Mouse (Mus musculus) spleen, adult 2 months (tissue): ENCODE data around the gene Abcc4. TPM values are rescaled to one million over a fixed set of nuclear protein-coding genes. Genes with fewer than 3 reads are reported as not detected.

Source experiments
- DNase-seq, 2 experiments: peaks; one replicate each; pipeline versions ENCODE4 v3.0.0 to v3.0.0-alpha.2; 2012 to 2021; ENCODE audit warnings: low spot score in 2 of 2, low read depth in 1 of 2
- H3K27ac ChIP-seq: fragments of 200-500 bp; 2 replicates; pipeline ENCODE4 v1.5.1; 2012; ENCODE audit warnings: low read length, inconsistent platforms; ENCODE audit not compliant: insufficient read depth
- H3K27me3 ChIP-seq: fragments of 200-500 bp; 2 replicates; pipeline ENCODE4 v1.6.1; 2012; ENCODE audit warnings: mild to moderate bottlenecking, moderate library complexity, low read length, inconsistent platforms; ENCODE audit not compliant: control insufficient read depth, insufficient read depth
- H3K36me3 ChIP-seq: fragments of 200-500 bp; 2 replicates; pipeline ENCODE4 v1.6.1; 2012; ENCODE audit warnings: mild to moderate bottlenecking, low read length, inconsistent platforms; ENCODE audit not compliant: control insufficient read depth, insufficient read depth
- H3K4me1 ChIP-seq: fragments of 200-500 bp; 2 replicates; pipeline ENCODE4 v1.6.1; 2011; ENCODE audit warnings: inconsistent platforms; ENCODE audit not compliant: control insufficient read depth, insufficient read depth, insufficient read length
- H3K4me3 ChIP-seq: fragments of 200-500 bp; 2 replicates; pipeline ENCODE4 v1.5.1; 2011; ENCODE audit warnings: mild to moderate bottlenecking, inconsistent platforms; ENCODE audit not compliant: insufficient read depth, insufficient read length; ENCODE audit errors: extremely low read depth
- CTCF ChIP-seq: fragments of 200-500 bp; IDR thresholded peaks from 2 replicates; pipeline ENCODE4 v1.5.1; 2011; ENCODE audit warnings: mild to moderate bottlenecking, inconsistent platforms; ENCODE audit not compliant: insufficient read depth, insufficient read length, insufficient replicate concordance; ENCODE audit errors: extremely low read depth
- POLR2A ChIP-seq: fragments of 200-500 bp; IDR thresholded peaks from 2 replicates; pipeline ENCODE4 v1.6.1; 2011; ENCODE audit warnings: low read depth, low read length, inconsistent platforms
- WGBS: fragments of 180-500 bp; shearing (Covaris S2); methylation state at CpG from one replicate; pipeline ENCODE4 v1.1.7; 2018; 5-methylcytosine and 5-hydroxymethylcytosine counted together
- polyA plus RNA-seq: library from polyadenylated mRNA; depleted of rRNA; stranded (reverse); fragments of >200 nt; gene quantifications from 2 replicates; pipeline ENCODE4 v1.2.3, GENCODE M21; 2012

Abcc4 gene
- polyA plus RNA-seq, 1 experiment: 2.9 TPM

DNA sequence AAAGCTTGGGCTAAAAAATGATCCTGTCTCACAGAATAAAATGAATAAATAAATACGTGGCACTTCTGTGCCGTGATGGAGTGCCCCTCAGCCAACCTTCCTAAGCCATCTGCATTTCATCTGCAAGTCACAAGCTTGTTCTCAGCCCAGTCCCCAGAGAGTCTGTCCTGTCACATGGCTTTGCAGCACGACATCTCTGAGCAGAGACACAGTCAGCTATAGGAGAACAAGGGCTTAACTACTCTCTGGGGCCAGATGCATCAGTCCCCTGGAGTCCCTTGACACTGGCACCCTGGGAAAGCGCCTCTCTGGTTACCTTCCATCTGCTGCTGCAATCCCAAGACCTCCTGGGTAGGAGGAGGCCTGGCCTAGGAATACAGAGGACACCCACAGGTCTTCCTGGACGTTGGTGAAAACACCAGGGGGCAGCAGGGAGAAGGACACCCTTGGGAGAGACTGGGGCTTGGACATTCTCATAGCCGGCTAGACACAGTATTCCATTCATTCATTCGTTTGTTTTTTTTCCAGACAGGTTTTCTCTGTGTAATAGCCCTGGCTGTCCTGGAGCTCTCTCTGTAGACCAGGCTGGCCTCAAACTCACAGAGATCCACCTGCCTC is 3.9 kb downstream of the Abcc4 start:
- H3K4me1 ChIP-seq: peaks cover 7% of the 10 kb centered on the region
- no peaks in the 10 kb centered on the region for H3K36me3 ChIP-seq
- H3K4me3 ChIP-seq: no peak overlapping the region
- H3K27me3 ChIP-seq: no peaks in the 10 kb centered on the region
- no peak for TF ChIP-seq POLR2A
- TF ChIP-seq CTCF: no peak
- DNase-seq: peak in 1 of 2 experiments; percentile 31
- WGBS: 72% methylated on average over 7 of the region's 7 CpGs
- H3K27ac ChIP-seq: no peak overlapping the region

DNA sequence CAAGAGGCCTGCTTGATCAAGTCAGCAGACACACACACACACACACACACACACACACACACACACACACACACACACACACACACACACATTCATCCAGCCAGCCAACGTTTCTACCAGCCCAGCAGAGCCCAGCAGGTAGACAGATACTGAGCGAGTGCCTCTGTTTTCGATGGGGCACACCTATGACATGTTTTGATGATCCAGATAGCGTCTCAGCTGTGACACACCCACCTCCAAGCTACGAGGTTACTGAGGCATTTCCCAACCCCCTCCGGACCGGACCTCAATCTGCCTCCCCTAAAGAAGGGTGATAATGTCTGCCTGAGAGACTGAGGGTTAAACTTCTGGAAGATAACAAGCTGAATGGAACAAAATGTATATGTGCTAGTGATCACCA is 5.4 kb downstream of the Abcc4 start:
- Histone ChIP-seq H3K27me3 (no peaks in the 10 kb centered on the region), H3K27ac (no peak overlapping the region), H3K4me1 (peaks cover 7% of the 10 kb centered on the region; the same call in 1 of the 2 replicates), H3K36me3 (no peaks in the 10 kb centered on the region), H3K4me3 (no peak overlapping the region)
- WGBS: 60% methylated on average over 7 of the region's 7 CpGs
- TF ChIP-seq CTCF: no peak
- no peak for DNase-seq

DNA sequence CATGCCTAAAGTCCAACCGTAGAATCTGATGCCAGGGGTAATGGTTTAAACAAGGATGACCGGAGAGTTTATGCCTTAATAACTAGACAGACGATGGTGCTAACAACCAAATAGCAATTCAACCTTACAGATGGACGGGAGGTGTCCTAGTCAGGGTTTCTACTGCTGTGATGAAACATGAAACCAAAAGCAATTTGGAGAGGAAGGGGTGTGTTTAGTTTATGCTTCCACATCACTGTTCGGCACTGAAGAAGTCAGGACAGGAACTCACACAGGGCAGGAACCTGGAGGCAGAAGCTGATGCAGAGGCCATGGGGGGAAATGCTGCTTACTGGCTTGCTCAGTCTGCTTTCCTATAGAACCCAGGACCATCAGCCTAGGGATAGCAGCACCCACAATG is 6.1 kb downstream of the Abcc4 start:
- Histone ChIP-seq H3K27ac (no peak overlapping the region), H3K27me3 (no peaks in the 10 kb centered on the region), H3K4me1 (peaks cover 7% of the 10 kb centered on the region; the same call in 1 of the 2 replicates), H3K36me3 (no peaks in the 10 kb centered on the region), H3K4me3 (no peak overlapping the region)
- DNase-seq: no peak
- WGBS: 45% methylated on average over 5 of the region's 5 CpGs
- no peak for TF ChIP-seq POLR2A
- no peak for TF ChIP-seq CTCF

DNA sequence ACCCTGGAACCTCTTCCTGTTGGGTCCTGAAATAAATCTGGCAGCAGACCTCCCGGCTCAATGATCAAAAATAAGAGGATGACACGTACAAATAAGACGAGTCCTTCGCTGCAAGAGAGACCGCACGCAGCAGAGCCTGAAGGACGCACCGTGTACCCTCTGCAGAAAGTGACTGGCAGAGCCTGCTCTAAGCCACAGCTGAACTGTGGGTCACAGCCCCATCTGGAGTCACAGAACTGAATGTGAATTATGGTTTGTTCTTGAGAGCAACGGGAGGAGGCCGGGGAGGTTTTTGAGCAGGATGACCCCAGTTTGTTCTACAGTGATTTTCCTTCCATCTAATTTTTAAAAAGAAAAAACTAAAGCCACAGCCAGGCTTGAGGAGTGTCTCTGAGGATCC is 6.5 kb downstream of the Abcc4 start:
- no peak for DNase-seq
- 75% methylated on average over 10 of the region's 10 CpGs for WGBS
- Histone ChIP-seq H3K27me3 (no peaks in the 10 kb centered on the region), H3K27ac (no peak overlapping the region), H3K36me3 (no peaks in the 10 kb centered on the region), H3K4me3 (no peak overlapping the region), H3K4me1 (peaks cover 7% of the 10 kb centered on the region; the same call in 1 of the 2 replicates)
- no peak for TF ChIP-seq CTCF

DNA sequence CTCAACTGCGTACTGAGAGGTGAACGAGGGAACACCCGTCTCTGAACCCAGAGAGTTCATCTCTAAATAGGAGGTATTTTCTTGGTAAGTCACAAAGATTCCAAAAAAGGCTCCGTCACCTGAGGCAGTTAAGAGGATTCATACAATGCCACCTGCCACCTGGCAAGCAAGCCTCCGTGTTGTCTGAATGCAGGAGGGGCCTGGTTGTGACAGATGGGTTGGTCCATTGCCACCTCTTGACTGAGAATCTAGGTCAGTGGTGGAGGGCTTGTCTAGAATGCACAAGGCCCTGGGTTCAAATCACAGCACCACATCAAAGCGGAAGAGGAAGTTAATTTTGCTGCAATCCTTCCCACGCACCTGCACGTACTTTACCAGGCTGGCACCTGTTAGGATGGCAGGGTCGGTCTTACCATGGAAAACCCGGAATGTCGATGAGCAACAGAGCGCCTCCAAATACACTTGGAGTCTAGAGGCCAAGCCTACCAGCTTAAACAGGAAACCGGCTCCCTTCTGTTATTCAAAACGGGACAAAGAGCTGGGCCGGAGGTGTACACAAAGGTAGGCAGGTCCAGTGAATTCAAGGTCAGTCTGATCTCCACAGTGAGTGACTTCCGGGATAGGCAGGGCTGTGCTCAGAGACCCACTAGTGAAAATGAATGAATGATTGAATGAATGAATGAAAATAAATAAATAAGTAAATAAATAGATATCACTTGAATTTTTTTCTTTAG is 9.3 kb downstream of the Abcc4 start:
- H3K36me3 ChIP-seq: 0 out of 2 replicates have a peak, but pooled peaks cover 2% of the 10 kb centered on the region
- H3K4me1 ChIP-seq: peaks cover 16% of the 10 kb centered on the region; the same call in 1 of the 2 replicates
- H3K27me3 ChIP-seq: no peaks in the 10 kb centered on the region
- TF ChIP-seq POLR2A: no peak
- 94% methylated on average over 16 of the region's 16 CpGs for WGBS
- H3K27ac ChIP-seq: no peak overlapping the region
- H3K4me3 ChIP-seq: no peak overlapping the region
- DNase-seq: no peak

DNA sequence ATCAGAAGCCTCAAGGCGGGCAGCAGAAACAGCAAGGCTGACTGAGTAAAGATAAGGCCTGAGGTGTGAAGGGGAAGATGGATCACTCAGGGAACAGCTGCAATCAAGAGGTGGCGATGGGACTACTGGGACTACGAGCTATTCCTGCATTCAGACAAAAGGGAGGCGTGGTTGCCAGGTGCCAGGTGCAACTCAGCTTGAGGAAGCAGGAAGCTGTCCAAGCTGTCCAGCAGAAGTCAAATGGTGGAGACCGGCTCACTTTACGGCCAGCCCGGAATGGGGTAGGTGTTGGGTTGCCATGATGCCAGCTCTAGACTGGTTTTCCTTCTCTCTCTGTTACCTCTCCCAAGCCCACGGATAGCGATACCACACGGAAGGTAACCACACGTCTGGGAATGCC is 10.2 kb downstream of the Abcc4 start:
- Histone ChIP-seq H3K4me1 (peaks cover 24% of the 10 kb centered on the region; the same call in 1 of the 2 replicates), H3K36me3 (0 out of 2 replicates have a peak, but pooled peaks cover 2% of the 10 kb centered on the region), H3K27me3 (no peaks in the 10 kb centered on the region), H3K27ac (no peak overlapping the region), H3K4me3 (no peak overlapping the region)
- DNase-seq: no peak
- 96% methylated on average over 11 of the region's 11 CpGs for WGBS
- TF ChIP-seq POLR2A (no peak), CTCF (no peak)

DNA sequence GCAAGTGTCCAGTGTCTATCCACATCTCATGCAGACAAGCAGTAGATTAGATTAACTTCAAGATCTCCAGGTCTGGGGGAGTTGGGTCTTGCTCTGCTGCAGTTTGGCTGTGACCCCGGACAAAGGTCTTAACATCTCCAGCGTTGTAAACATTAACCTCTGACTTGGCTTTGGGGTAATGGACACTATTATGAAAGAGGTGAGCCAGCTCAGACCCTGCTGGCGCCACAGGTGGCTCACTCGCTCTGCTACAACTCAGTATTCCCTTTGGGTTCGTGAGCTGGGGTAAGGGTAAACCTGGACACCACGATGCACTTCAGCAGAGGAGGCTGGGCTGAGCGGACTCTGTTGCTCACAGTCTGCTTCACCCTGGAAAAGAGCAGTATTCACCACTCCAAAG is 11.7 kb downstream of the Abcc4 start:
- WGBS: 93% methylated on average over 7 of the region's 7 CpGs
- Histone ChIP-seq H3K36me3 (0 out of 2 replicates have a peak, but pooled peaks cover 2% of the 10 kb centered on the region), H3K27me3 (no peaks in the 10 kb centered on the region), H3K27ac (no peak overlapping the region), H3K4me1 (peaks cover 25% of the 10 kb centered on the region; the same call in 1 of the 2 replicates), H3K4me3 (no peak overlapping the region)
- no peak for TF ChIP-seq POLR2A
- TF ChIP-seq CTCF: no peak
- no peak for DNase-seq
